Mouse (Mus musculus): ENCODE data around the gene Atn1. TPM values are rescaled to one million over a fixed set of nuclear protein-coding genes. Genes with fewer than 3 reads are reported as not detected.
A peak's percentile ranks its signal among the peaks of the same experiment; 100 is the strongest.

Gene Atn1
- total and polyA plus RNA-seq, 3 experiments: 1.6 to 43.2 TPM; not detected in 1

- H3K4me3 ChIP-seq (ENCODE audit: control insufficient read depth in 1 of 2, insufficient read depth in 1 of 2, low read depth in 2 of 2, low read length in 2 of 2): no peak overlapping the region
- peaks cover 5 to 9% of the 10 kb centered on the region in 2 experiments for H3K4me1 ChIP-seq (ENCODE audit: control insufficient read depth in 1 of 2, insufficient read depth in 2 of 2, low read length in 2 of 2)
- H3K9ac ChIP-seq (ENCODE audit: control insufficient read depth, low read depth, low read length, poor library complexity, severe bottlenecking): no peak overlapping the region
- peaks cover 1 to 2% of the 10 kb centered on the region in 2 experiments; a peak in 3 of 4 replicates for H3K27me3 ChIP-seq (ENCODE audit: control insufficient read depth in 1 of 2, insufficient read depth in 2 of 2, low read length in 2 of 2)
- H3K27ac ChIP-seq (ENCODE audit: control insufficient read depth, low read depth, low read length): no peak overlapping the region
- TF ChIP-seq KAT2A (conservative IDR thresholded peaks at IDR 0.05; ENCODE audit: low read depth, low read length): no peak
- no peak for TF ChIP-seq CHD1 (IDR thresholded peaks at IDR 0.05; ENCODE audit: low read depth, low read length)
- TF ChIP-seq NELFE (IDR thresholded peaks at IDR 0.05; ENCODE audit: low read depth, low read length): no peak
- TF ChIP-seq TAL1 (IDR thresholded peaks at IDR 0.05; ENCODE audit: low read length): no peak
- no peak for TF ChIP-seq ZC3H11A (IDR thresholded peaks at IDR 0.05; ENCODE audit: low read depth, low read length)
- TF ChIP-seq POLR2AphosphoS2 (IDR thresholded peaks at IDR 0.05; ENCODE audit: low read length): no peak
- no peak for TF ChIP-seq ETS1 (IDR thresholded peaks at IDR 0.05; ENCODE audit: low read depth, low read length)
- no peaks in the 10 kb centered on the region; the same call in 1 of the 2 replicates for H3K79me2 ChIP-seq (ENCODE audit: control insufficient read depth, insufficient read depth, low read length, poor library complexity)
- H3K9me3 ChIP-seq (replicated peaks; ENCODE audit: insufficient read depth, low read length): no peaks in the 10 kb centered on the region
- no peak for DNase-seq (ENCODE audit: low read depth, low spot score)
- peaks cover 0 to 9% of the 10 kb centered on the region in 2 experiments; a peak in 2 of 4 replicates for H3K36me3 ChIP-seq (ENCODE audit: control insufficient read depth in 1 of 2, insufficient read depth in 2 of 2, low read length in 2 of 2)
Observed at GRCm38 (mm10) chr6:124791911-124792310, 35.6 kb upstream of the Atn1 start.

DNA sequence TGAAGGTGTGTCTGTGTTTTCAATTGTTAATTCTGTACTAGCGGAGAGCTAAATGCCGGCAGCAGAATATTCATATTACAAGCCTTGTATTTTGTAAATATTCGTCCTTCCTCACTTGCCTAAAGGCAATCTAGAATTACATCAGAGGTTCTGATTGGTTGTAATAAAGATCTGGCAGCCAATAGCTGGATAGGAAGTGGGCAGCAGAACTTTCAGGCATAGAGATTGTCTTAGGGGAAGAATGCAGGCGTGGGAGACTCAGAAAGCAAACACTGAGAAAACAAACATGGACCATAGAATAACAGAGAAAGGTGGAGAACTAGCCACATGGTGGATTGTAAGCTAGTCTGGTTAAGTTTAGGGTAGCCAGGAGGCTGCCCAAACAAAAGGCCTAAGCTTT, 33.8 kb upstream of the Atn1 start:
- H3K4me1 ChIP-seq (ENCODE audit: control insufficient read depth in 1 of 2, insufficient read depth in 2 of 2, low read length in 2 of 2): peaks cover 5 to 9% of the 10 kb centered on the region in 2 experiments

DNA sequence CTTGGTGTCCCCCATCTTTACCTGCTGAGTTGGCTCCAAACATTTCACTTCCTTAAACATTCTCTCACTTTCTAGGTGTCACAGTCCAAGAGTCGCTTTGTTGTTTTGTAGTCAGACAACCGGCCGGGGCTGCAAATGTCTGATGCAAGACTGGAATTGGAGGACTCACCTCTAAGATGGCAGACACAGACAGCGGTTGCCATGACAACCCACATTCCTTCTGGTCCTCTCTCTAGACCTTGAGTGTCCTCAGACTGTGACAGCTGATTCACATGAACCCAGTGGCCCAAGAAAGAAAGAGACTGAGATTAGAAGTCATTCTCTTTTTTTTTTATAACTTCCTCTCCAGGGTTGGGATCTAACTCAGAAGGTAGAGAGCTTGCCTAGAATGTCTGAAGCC, 33.2 kb upstream of the Atn1 start:
- H3K27ac ChIP-seq (ENCODE audit: control insufficient read depth, low read depth, low read length): peak overlapping the region; percentile 16; the same call in 1 of the 2 replicates
- DNase-seq (ENCODE audit: low read depth, low spot score): peak; percentile 34
- peaks cover 0 to 9% of the 10 kb centered on the region in 2 experiments; a peak in 2 of 4 replicates for H3K36me3 ChIP-seq (ENCODE audit: control insufficient read depth in 1 of 2, insufficient read depth in 2 of 2, low read length in 2 of 2)
- no peaks in the 10 kb centered on the region; the same call in 1 of the 2 replicates for H3K79me2 ChIP-seq (ENCODE audit: control insufficient read depth, insufficient read depth, low read length, poor library complexity)
- peak overlapping the region; percentile 40 to 62 for H3K4me3 ChIP-seq (ENCODE audit: control insufficient read depth in 1 of 2, insufficient read depth in 1 of 2, low read depth in 2 of 2, low read length in 2 of 2)
- H3K4me1 ChIP-seq (ENCODE audit: control insufficient read depth in 1 of 2, insufficient read depth in 2 of 2, low read length in 2 of 2): peaks cover 5 to 9% of the 10 kb centered on the region in 2 experiments
- peaks cover 1 to 2% of the 10 kb centered on the region in 2 experiments; a peak in 2 of 4 replicates for H3K27me3 ChIP-seq (ENCODE audit: control insufficient read depth in 1 of 2, insufficient read depth in 2 of 2, low read length in 2 of 2)
- peak overlapping the region; percentile 47 for H3K9ac ChIP-seq (ENCODE audit: control insufficient read depth, low read depth, low read length, poor library complexity, severe bottlenecking)
- H3K9me3 ChIP-seq (replicated peaks; ENCODE audit: insufficient read depth, low read length): no peaks in the 10 kb centered on the region
- TF ChIP-seq BHLHE40 (IDR thresholded peaks at IDR 0.05; ENCODE audit: borderline replicate concordance, low read depth, low read length) (no peak), RCOR1 (IDR thresholded peaks at IDR 0.05; ENCODE audit: low read depth, low read length) (no peak), RAD21 (IDR thresholded peaks at IDR 0.05; ENCODE audit: low read depth, low read length) (no peak), TCF12 (IDR thresholded peaks at IDR 0.05; ENCODE audit: low read depth, low read length) (no peak), MAFK (IDR thresholded peaks at IDR 0.05; ENCODE audit: borderline replicate concordance, low read depth, low read length) (no peak), ZMIZ1 (IDR thresholded peaks at IDR 0.05; ENCODE audit: low read depth, low read length) (no peak), HCFC1 (IDR thresholded peaks at IDR 0.05; ENCODE audit: low read depth, low read length) (0 out of 2 replicates have a peak, but pooled peaks have one; percentile 3), CTCF (IDR thresholded peaks at IDR 0.05 in 2 of 3, conservative IDR thresholded peaks at IDR 0.05 in 1 of 3; ENCODE audit: control insufficient read depth in 1 of 3, insufficient read depth in 1 of 3, low read depth in 2 of 3, low read length in 3 of 3, poor library complexity in 1 of 3, severe bottlenecking in 1 of 3) (no peak), ZNF384 (IDR thresholded peaks at IDR 0.05; ENCODE audit: low read depth, low read length) (peak; percentile 67), POLR2AphosphoS5 (IDR thresholded peaks at IDR 0.05; ENCODE audit: borderline replicate concordance, low read depth, low read length) (no peak), MYB (IDR thresholded peaks at IDR 0.05; ENCODE audit: low read depth, low read length) (no peak), MXI1 (IDR thresholded peaks at IDR 0.05; ENCODE audit: low read depth, low read length) (no peak), MAX (IDR thresholded peaks at IDR 0.05; ENCODE audit: low read length) (peak; percentile 24; the same call in 1 of the 2 replicates), UBTF (IDR thresholded peaks at IDR 0.05; ENCODE audit: borderline replicate concordance, insufficient read depth, low read depth, low read length) (no peak)

More for the DNA sequence above, 33.8 kb upstream of the Atn1 start:
- Histone ChIP-seq H3K27me3 (ENCODE audit: control insufficient read depth in 1 of 2, insufficient read depth in 2 of 2, low read length in 2 of 2) (peaks cover 1 to 2% of the 10 kb centered on the region in 2 experiments; a peak in 3 of 4 replicates), H3K27ac (ENCODE audit: control insufficient read depth, low read depth, low read length) (peak overlapping the region; percentile 16; the same call in 1 of the 2 replicates), H3K9ac (ENCODE audit: control insufficient read depth, low read depth, low read length, poor library complexity, severe bottlenecking) (peak overlapping the region; percentile 47), H3K4me3 (ENCODE audit: control insufficient read depth in 1 of 2, insufficient read depth in 1 of 2, low read depth in 2 of 2, low read length in 2 of 2) (peak overlapping the region; percentile 40 to 62), H3K9me3 (replicated peaks; ENCODE audit: insufficient read depth, low read length) (no peaks in the 10 kb centered on the region), H3K79me2 (ENCODE audit: control insufficient read depth, insufficient read depth, low read length, poor library complexity) (no peaks in the 10 kb centered on the region; the same call in 1 of the 2 replicates), H3K36me3 (ENCODE audit: control insufficient read depth in 1 of 2, insufficient read depth in 2 of 2, low read length in 2 of 2) (peaks cover 0 to 9% of the 10 kb centered on the region in 2 experiments; a peak in 2 of 4 replicates)
- peak; percentile 83 for DNase-seq (ENCODE audit: low read depth, low spot score)
- TF ChIP-seq SIN3A (IDR thresholded peaks at IDR 0.05; ENCODE audit: low read length) (no peak; the same call in 1 of the 2 replicates), HCFC1 (IDR thresholded peaks at IDR 0.05; ENCODE audit: low read depth, low read length) (peak; percentile 21; the same call in 1 of the 2 replicates), CTCF (IDR thresholded peaks at IDR 0.05 in 2 of 3, conservative IDR thresholded peaks at IDR 0.05 in 1 of 3; ENCODE audit: control insufficient read depth in 1 of 3, insufficient read depth in 1 of 3, low read depth in 2 of 3, low read length in 3 of 3, poor library complexity in 1 of 3, severe bottlenecking in 1 of 3) (no peak), MXI1 (IDR thresholded peaks at IDR 0.05; ENCODE audit: low read depth, low read length) (peak; percentile 46; the same call in 1 of the 2 replicates), TBP (IDR thresholded peaks at IDR 0.05; ENCODE audit: low read depth, low read length) (0 out of 2 replicates have a peak, but pooled peaks have one; percentile 21), TCF12 (IDR thresholded peaks at IDR 0.05; ENCODE audit: low read depth, low read length) (no peak), CHD2 (IDR thresholded peaks at IDR 0.05; ENCODE audit: low read length) (no peak), BHLHE40 (IDR thresholded peaks at IDR 0.05; ENCODE audit: borderline replicate concordance, low read depth, low read length) (no peak), ELF1 (IDR thresholded peaks at IDR 0.05; ENCODE audit: low read depth, low read length) (peak; percentile 60)
